Mouse (Mus musculus) ES-E14 (cell line): ENCODE results near the gene Cryba1. TPM values are rescaled to one million over a fixed set of nuclear protein-coding genes. Genes with fewer than 3 reads are reported as not detected.

Experiments used
- DNase-seq: peaks from one replicate; pipeline ENCODE4 v3.0.0-alpha.2; 2013; ENCODE audit warnings: low read depth, low spot score
- H3K27ac ChIP-seq: 2 replicates; pipeline ENCODE4 v1.5.1; 2012; ENCODE audit warnings: low read depth, mild to moderate bottlenecking, low read length, moderate library complexity, mixed read lengths; ENCODE audit not compliant: poor library complexity, insufficient read depth, severe bottlenecking
- H3K36me3 ChIP-seq: 2 replicates; pipeline ENCODE4 v1.6.1; 2012; ENCODE audit warnings: mild to moderate bottlenecking, low read length, moderate library complexity, mixed read lengths; ENCODE audit not compliant: control insufficient read depth, poor library complexity, insufficient read depth, severe bottlenecking
- H3K4me1 ChIP-seq, 2 experiments: fragments of 150-350 bp in 1 of 2; sonication (generic) in 1 of 2; 2 replicates each; pipeline ENCODE4 v1.6.1; 2012; ENCODE audit warnings: low read length in 2 of 2, mild to moderate bottlenecking in 1 of 2, mixed read lengths in 1 of 2; ENCODE audit not compliant: control insufficient read depth in 2 of 2, insufficient read depth in 2 of 2, poor library complexity in 1 of 2
- H3K4me3 ChIP-seq, 2 experiments: fragments of 150-350 bp in 1 of 2; sonication (generic) in 1 of 2; 2 replicates each; pipeline ENCODE4 v1.5.1; 2012; ENCODE audit warnings: low read length in 2 of 2, low read depth in 1 of 2, mild to moderate bottlenecking in 1 of 2, mixed read lengths in 1 of 2; ENCODE audit not compliant: insufficient read depth in 1 of 2, poor library complexity in 1 of 2, severe bottlenecking in 1 of 2
- H3K9ac ChIP-seq: 2 replicates; pipeline ENCODE4 v1.6.1; 2012; ENCODE audit warnings: low read depth, mild to moderate bottlenecking, low read length, mixed read lengths; ENCODE audit not compliant: poor library complexity, insufficient read depth, severe bottlenecking
- H3K9me3 ChIP-seq: fragments of 150-350 bp; sonication (generic); 2 replicates; pipeline ENCODE4 v1.6.1; 2012; ENCODE audit warnings: low read depth, mild to moderate bottlenecking, low read length; ENCODE audit not compliant: control insufficient read depth, insufficient read depth
- CHD2 ChIP-seq: IDR thresholded peaks from 2 replicates; pipeline ENCODE4 v1.6.1; 2014; ENCODE audit warnings: mild to moderate bottlenecking, low read depth, low read length, inconsistent platforms
- HCFC1 ChIP-seq: IDR thresholded peaks from 2 replicates; pipeline ENCODE4 v1.6.1; 2012; ENCODE audit warnings: low read length, inconsistent platforms, borderline replicate concordance; ENCODE audit not compliant: insufficient read depth
- MAFK ChIP-seq: IDR thresholded peaks from 2 replicates; pipeline ENCODE4 v1.6.1; 2014; ENCODE audit warnings: mild to moderate bottlenecking, low read depth, low read length, inconsistent platforms; ENCODE audit not compliant: insufficient read depth
- ZC3H11A ChIP-seq: IDR thresholded peaks from 2 replicates; pipeline ENCODE4 v1.6.1; 2012; ENCODE audit warnings: low read depth, mild to moderate bottlenecking, inconsistent platforms, low read length, borderline replicate concordance
- ZNF384 ChIP-seq: IDR thresholded peaks from 2 replicates; pipeline ENCODE4 v1.6.1; 2012; ENCODE audit warnings: low read depth, low read length, inconsistent platforms
- in situ Hi-C, 2 experiments: fragments of 600-800 bp; cut with MboI; formaldehyde crosslinking; loops; one replicate each; pipeline ENCODE4 v1.15.1; 2025; ENCODE audit warnings: low sequenced_read_pairs in 2 of 2, inconsistent platforms in 1 of 2; ENCODE audit not compliant: unreplicated experiment in 2 of 2
- total RNA-seq: library from RNA; depleted of rRNA; stranded (reverse); fragments of 300-350 nt; gene quantifications from 2 replicates; pipeline ENCODE4 v1.2.3, GENCODE M21; 2012

The Cryba1 gene
- total RNA-seq, 1 experiment = not detected

DNA sequence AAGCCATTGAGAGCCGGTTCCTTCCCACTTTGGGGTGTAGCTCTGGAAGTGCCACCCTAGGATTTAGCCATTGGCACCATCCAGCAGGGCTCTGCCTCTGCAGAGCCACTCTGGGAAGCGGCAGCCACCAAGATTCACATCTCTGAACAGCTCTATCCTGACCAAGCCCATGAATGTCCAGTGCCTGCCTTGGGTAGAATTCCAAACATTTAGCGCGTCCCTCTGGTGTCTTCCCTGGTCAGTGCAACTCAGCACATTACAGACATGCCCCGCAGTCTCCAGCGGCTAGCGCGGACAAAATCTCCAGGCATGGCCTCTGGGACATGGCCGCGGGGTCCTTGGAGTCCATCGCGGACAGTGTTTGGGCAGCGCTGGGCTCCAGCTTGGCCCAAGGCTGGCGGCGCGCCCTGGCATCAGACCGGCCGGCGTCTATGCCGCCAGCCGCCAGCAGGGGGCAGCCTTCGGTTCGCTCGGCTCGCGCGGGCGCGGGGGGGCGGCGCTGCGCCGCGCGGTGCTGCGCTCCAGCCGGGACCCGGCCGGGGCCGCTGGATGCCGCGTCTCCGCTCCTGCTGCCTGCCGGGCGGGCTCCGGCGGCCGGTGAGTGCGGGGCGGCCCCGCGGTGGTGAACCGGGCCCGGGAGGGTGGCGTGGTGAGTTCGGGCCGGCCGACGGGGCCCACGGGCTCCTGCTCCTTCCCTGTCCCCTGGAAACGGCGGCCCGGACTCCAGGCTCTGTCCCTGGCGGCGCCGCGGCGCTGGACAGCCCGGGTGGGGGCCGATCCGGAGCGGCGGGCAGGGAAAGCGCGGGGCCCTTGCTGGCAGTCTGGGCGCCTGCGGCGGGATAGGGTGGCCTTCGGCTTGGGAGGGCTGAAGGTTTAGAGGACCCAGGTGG is 37.9 kb upstream of the Cryba1 start, which contains the start of gene Myo18a:
Gene Myo18a, plus strand, starts transcription at position 464 of the 890 bp plus-strand sequence.
- no peak for DNase-seq
- in situ Hi-C loops = no loop called here
- H3K27ac ChIP-seq = no peak within 1 kb of the TSS
- no peaks in the 10 kb centered on the region for H3K36me3 ChIP-seq
- TF ChIP-seq ZC3H11A (peak; percentile 14; the same call in 1 of the 2 replicates), HCFC1 (no peak), MAFK (no peak)
- peak within 1 kb of the TSS; percentile 79 for H3K9ac ChIP-seq
- H3K9me3 ChIP-seq = no peaks in the 10 kb centered on the region
- H3K4me3 ChIP-seq = peak within 1 kb of the TSS; percentile 83 to 93
- peaks cover 7 to 15% of the 10 kb centered on the region in 2 experiments; a peak in 1 of 4 replicates for H3K4me1 ChIP-seq

DNA sequence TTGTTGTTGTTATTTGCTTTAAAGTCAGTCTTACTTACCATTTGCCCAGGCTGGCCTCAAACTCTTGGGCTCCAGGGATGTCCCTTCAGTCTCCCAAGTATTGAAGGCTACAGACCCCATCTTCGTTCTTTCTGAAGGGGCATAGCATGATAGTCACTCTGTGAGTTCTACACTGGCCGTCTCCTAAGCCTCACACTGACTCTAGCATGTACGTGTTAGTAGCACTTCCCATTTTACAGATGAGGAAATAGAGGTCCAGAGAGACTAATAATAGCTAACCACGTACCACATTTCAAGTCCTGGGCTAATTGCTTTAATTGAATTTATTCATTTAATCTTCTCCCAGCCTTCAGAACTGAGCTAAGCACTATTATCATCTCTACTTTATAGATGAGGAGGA is 34.9 kb upstream of the Cryba1 start:
- Histone ChIP-seq H3K4me3 (no peak overlapping the region), H3K9ac (no peak overlapping the region), H3K4me1 (peaks cover 2 to 10% of the 10 kb centered on the region in 2 experiments; a peak in 1 of 4 replicates), H3K27ac (no peak overlapping the region), H3K9me3 (no peaks in the 10 kb centered on the region), H3K36me3 (no peaks in the 10 kb centered on the region)
- TF ChIP-seq ZNF384 (no peak), HCFC1 (no peak), ZC3H11A (no peak), MAFK (no peak), CHD2 (no peak)
- in situ Hi-C loops = no loop called here
- no peak for DNase-seq

DNA sequence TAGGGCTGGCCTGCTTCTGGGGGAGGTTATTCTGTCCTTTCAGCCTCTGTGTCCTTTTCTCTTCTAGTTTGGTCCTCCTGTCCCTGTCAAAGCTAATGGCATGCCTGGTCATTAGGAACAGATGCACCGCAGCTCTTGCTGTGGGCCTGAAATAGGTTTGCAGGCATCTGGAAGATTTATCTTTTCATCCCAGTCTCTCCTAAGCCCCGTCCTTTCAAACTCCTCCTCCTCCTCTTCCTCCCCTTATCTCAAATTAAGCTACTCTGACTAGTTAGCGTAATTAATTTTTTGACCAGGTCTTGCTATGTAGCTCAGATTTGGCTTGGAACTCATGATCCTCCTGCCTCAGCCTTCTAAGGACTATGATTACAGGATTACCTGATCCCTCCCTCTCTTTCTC is 28.4 kb upstream of the Cryba1 start:
- Histone ChIP-seq H3K36me3 (no peaks in the 10 kb centered on the region), H3K9me3 (no peaks in the 10 kb centered on the region), H3K4me3 (no peak overlapping the region), H3K27ac (no peak overlapping the region), H3K4me1 (peaks cover 0 to 2% of the 10 kb centered on the region in 2 experiments; a peak in 1 of 4 replicates), H3K9ac (no peak overlapping the region)
- TF ChIP-seq HCFC1 = no peak
- no peak for TF ChIP-seq MAFK
- DNase-seq = no peak
- in situ Hi-C loops = no loop called here

DNA sequence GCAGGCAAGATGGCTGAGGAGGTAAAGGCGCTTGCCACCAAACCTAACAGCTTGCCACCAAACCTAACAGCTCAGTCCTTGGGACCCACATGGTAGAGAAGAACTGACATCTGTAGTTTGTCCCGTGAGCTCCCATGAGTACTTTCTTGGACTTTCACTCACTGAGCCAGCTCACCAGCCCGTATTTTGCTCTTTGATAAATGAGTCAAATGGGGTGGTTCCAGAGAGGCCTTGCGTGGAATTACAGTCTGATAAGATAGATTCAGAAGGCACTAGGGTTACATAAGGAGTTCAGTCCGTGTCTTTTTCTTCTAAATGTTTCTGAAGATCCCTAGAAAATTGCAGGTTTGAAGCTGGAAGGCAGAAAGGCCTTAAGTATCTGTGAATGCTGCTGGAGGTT is 27.4 kb upstream of the Cryba1 start:
- no peak overlapping the region for H3K4me3 ChIP-seq
- no peak overlapping the region for H3K27ac ChIP-seq
- H3K4me1 ChIP-seq = peaks cover 0 to 2% of the 10 kb centered on the region in 2 experiments; a peak in 1 of 4 replicates
- H3K36me3 ChIP-seq = no peaks in the 10 kb centered on the region
- no peak for DNase-seq
- H3K9me3 ChIP-seq = no peaks in the 10 kb centered on the region
- no peak overlapping the region for H3K9ac ChIP-seq
- TF ChIP-seq MAFK = no peak
- TF ChIP-seq ZC3H11A = no peak
- TF ChIP-seq ZNF384 = no peak
- no peak for TF ChIP-seq HCFC1
- no peak for TF ChIP-seq CHD2
- in situ Hi-C loops = no loop called here

DNA sequence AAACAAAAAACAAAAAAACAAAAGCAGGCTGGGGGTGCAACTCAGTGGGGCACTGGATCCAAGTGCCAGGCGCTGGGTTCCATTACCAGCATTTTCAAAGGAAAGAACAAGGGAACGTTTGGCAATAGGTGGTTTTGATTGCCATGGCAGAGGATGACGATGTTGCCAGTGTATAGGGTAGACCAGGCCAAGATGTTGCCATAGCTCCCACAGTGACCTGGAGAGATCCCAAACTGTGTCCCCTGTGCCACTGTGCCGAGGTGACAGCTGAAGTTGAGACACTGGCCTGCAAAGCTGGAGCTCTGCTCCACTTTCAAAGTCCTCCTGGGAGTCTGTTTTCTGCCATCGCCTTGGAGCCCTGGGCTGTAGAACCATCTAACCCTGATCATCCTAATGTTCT is 23.9 kb upstream of the Cryba1 start:
- no peaks in the 10 kb centered on the region for H3K9me3 ChIP-seq
- H3K36me3 ChIP-seq = no peaks in the 10 kb centered on the region
- H3K9ac ChIP-seq = no peak overlapping the region
- no peak overlapping the region for H3K27ac ChIP-seq
- no peak for TF ChIP-seq CHD2
- no peak for TF ChIP-seq MAFK
- no peak for TF ChIP-seq ZNF384
- TF ChIP-seq ZC3H11A = no peak
- no peak for TF ChIP-seq HCFC1
- in situ Hi-C loops = no loop called here
- H3K4me3 ChIP-seq = no peak overlapping the region
- peaks cover 0 to 11% of the 10 kb centered on the region in 2 experiments; a peak in 2 of 4 replicates for H3K4me1 ChIP-seq
- no peak for DNase-seq
